Mouse (Mus musculus) midbrain, embryonic 12.5 days (tissue): ENCODE data around the gene Camkmt. TPM values are rescaled to one million over a fixed set of nuclear protein-coding genes. Genes with fewer than 3 reads are reported as not detected.

Experiments used
- ATAC-seq: fragments of 200-750 bp; cut with Nextera tagmentation; 2 replicates; pipeline ENCODE4 v1.8.0; 2017; ENCODE audit warnings: low read depth, moderate TSS enrichment, moderate library complexity; ENCODE audit not compliant: low FRiP score
- H3K27ac ChIP-seq: fragments of 300-500 bp; sonication (generic); replicated peaks from 2 replicates; pipeline ENCODE4 v1.5.1; 2016; ENCODE audit warnings: mild to moderate bottlenecking
- H3K27me3 ChIP-seq: fragments of 300-500 bp; sonication (generic); 2 replicates; pipeline ENCODE4 v1.6.1; 2016; ENCODE audit warnings: mild to moderate bottlenecking
- H3K36me3 ChIP-seq: fragments of 300-500 bp; sonication (generic); 2 replicates; pipeline ENCODE4 v1.6.1; 2016
- H3K4me1 ChIP-seq: fragments of 300-500 bp; sonication (generic); 2 replicates; pipeline ENCODE4 v1.6.1; 2016
- H3K4me2 ChIP-seq: fragments of 300-500 bp; sonication (generic); replicated peaks from 2 replicates; pipeline ENCODE4 v1.6.1; 2016; ENCODE audit warnings: mild to moderate bottlenecking, moderate library complexity
- H3K4me3 ChIP-seq: fragments of 300-500 bp; sonication (generic); 2 replicates; pipeline ENCODE4 v1.5.1; 2016; ENCODE audit warnings: mild to moderate bottlenecking
- H3K9ac ChIP-seq: fragments of 300-500 bp; sonication (generic); replicated peaks from 2 replicates; pipeline ENCODE4 v1.6.1; 2016; ENCODE audit warnings: mild to moderate bottlenecking, moderate library complexity
- H3K9me3 ChIP-seq: fragments of 300-500 bp; sonication (generic); 2 replicates; pipeline ENCODE4 v1.6.1; 2016; ENCODE audit warnings: mild to moderate bottlenecking
- WGBS: fragments of 180-500 bp; shearing (Covaris S2); methylation state at CpG from one replicate; pipeline ENCODE4 v1.1.7; 2016; 5-methylcytosine and 5-hydroxymethylcytosine counted together
- polyA plus RNA-seq: library from polyadenylated mRNA; unstranded; fragments of >200 nt; fragmentation: Nextera tagmentation; extraction: Ambion mirVana; gene quantifications from 2 replicates; pipeline ENCODE4 v1.2.1, GENCODE M21; 2016

The Camkmt gene
- polyA plus RNA-seq, 1 experiment from 2014 or later = 15.3 TPM

DNA sequence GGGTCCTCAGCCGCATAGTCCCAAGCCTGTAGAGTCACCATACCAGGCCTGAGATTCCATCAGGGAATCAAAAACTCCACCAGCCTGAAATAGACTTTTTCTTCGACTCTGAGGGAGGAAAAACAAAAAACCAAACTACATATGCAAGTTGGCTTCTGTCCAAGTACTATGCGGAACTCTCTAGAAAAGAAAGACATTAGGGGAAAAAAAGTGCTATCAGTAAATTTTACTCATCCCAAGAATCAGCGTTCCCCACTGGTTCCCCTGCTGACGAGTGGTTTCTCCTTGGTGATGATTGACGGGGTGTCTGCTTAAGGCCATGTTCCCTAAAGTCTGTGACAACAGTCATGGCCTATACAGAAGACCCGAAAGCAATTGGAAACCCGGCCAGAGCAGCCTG lies 352.7 kb downstream of the Camkmt start:
- peaks cover 77% of the 10 kb centered on the region for H3K27me3 ChIP-seq
- no peak overlapping the region for H3K9ac ChIP-seq
- no peak overlapping the region for H3K27ac ChIP-seq
- ATAC-seq = no peak
- H3K4me1 ChIP-seq = peaks cover 6% of the 10 kb centered on the region; the same call in 1 of the 2 replicates
- H3K9me3 ChIP-seq = no peaks in the 10 kb centered on the region
- H3K36me3 ChIP-seq = no peaks in the 10 kb centered on the region
- no peak overlapping the region for H3K4me3 ChIP-seq
- no peak overlapping the region for H3K4me2 ChIP-seq
- WGBS = 87% methylated on average over 8 of the region's 8 CpGs

GRCm38 (mm10) chr17:85454419-85454983 lies 364.1 kb downstream of the Camkmt start:
- ATAC-seq = peak; percentile 91
- whole genome bisulfite sequencing = 2% methylated on average over 23 of the region's 23 CpGs

DNA sequence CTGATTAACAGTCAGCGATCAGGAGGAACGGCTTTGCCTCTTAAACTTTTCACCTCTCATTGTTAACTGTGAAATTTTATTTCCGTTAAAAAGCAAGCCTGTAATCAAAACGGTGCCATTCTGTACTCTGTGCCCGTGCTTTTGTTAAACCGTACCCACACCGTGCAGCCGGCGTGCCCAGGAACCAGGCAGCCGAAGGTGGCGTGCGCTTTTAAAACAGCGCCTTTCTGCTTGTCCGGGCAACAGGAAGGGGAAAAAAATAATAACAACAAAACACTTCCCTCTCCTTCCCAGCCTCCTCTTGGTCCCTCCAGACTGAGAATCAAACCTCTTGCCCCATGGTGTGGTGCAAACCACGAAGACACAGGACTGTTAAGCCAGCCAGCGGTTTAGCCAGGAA lies 364.7 kb downstream of the Camkmt start:
- Histone ChIP-seq H3K9ac (no peak overlapping the region), H3K27me3 (peaks cover 92% of the 10 kb centered on the region), H3K4me1 (peaks cover 25% of the 10 kb centered on the region), H3K4me2 (peak overlapping the region; percentile 42), H3K9me3 (no peaks in the 10 kb centered on the region), H3K4me3 (no peak overlapping the region), H3K27ac (peak overlapping the region; percentile 49), H3K36me3 (no peaks in the 10 kb centered on the region)
- 0 out of 2 replicates have a peak, but pooled peaks have one; percentile 9 for ATAC-seq
- under 1% methylated on average over 16 of the region's 16 CpGs for WGBS

More at GRCm38 (mm10) chr17:85454419-85454983, 364.1 kb downstream of the Camkmt start:
- Histone ChIP-seq H3K4me1 (peaks cover 25% of the 10 kb centered on the region), H3K4me2 (peak overlapping the region; percentile 42), H3K9ac (peak overlapping the region; percentile 31; the same call in 1 of the 2 replicates), H3K27me3 (peaks cover 92% of the 10 kb centered on the region), H3K27ac (peak overlapping the region; percentile 71), H3K4me3 (peak overlapping the region; percentile 18), H3K36me3 (no peaks in the 10 kb centered on the region), H3K9me3 (no peaks in the 10 kb centered on the region)

DNA sequence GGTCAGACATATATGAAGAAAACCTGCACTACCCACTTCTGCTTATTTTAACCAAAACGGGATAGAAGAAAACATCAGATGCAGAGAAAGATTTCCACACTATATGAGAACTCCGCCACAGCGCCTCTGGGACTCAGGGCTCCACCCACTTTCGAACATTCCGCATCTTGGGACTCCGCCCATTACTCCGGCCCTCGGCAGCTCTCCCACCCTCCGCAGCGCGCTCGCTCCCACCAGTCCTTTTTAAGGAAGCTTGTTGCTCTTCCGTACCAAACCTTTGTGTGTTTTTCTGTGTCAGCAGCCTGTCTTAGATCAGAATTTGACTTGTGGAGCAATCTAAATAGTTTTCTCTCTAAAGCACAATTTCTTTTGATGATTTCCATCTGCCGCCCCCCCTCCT lies 367.7 kb downstream of the Camkmt start:
- H3K4me2 ChIP-seq = peak overlapping the region; percentile 28; the same call in 1 of the 2 replicates
- no peaks in the 10 kb centered on the region for H3K9me3 ChIP-seq
- H3K9ac ChIP-seq = no peak overlapping the region
- no peaks in the 10 kb centered on the region for H3K36me3 ChIP-seq
- H3K27ac ChIP-seq = no peak overlapping the region
- no peak overlapping the region for H3K4me3 ChIP-seq
- ATAC-seq = no peak
- H3K27me3 ChIP-seq = peaks cover 89% of the 10 kb centered on the region
- H3K4me1 ChIP-seq = peaks cover 30% of the 10 kb centered on the region
- WGBS = 2% methylated on average over 14 of the region's 14 CpGs

DNA sequence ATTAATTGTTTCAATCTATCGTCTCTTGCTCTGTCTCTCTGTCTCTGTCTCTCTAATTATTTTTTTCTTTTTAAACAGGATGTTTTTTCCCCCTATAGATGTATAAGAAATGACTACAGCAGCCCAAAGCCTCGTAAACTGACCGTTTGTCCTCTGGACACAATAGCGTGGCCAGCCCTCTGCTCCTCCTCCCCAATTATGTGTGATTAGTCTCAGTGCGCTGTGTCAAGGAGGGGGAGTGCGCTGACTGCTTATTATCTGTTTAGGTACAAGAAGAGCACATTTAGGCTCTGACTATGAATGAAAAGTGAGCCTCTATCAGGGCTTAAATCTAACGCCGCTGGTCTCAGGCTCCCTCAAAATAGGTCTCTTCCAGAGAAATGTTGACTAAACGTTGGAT lies 368.2 kb downstream of the Camkmt start:
- H3K36me3 ChIP-seq = no peaks in the 10 kb centered on the region
- 4% methylated on average over 9 of the region's 9 CpGs for WGBS
- no peak for ATAC-seq
- no peak overlapping the region for H3K9ac ChIP-seq
- no peak overlapping the region for H3K4me3 ChIP-seq
- no peak overlapping the region for H3K4me2 ChIP-seq
- no peaks in the 10 kb centered on the region for H3K9me3 ChIP-seq
- H3K4me1 ChIP-seq = peaks cover 33% of the 10 kb centered on the region
- H3K27me3 ChIP-seq = peaks cover 89% of the 10 kb centered on the region
- H3K27ac ChIP-seq = no peak overlapping the region

DNA sequence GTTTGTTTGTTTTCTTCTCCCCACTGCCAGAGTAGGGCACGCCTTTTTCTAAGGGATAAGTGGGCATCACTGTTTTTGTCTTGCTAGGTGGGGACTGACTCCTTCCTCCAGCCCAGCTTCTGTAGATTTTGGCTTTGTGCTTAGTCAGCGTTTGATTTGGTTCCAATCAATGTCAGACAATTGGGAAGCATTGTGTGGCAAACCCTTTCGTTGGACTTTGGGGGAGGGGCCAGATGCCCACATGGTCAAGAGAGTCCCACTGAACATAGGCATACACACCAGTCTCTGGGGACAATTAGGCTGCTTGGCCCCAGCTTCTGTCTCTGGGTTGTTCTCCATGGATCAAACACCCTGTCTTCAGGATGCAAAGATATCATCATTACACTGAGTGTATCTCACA lies 371.2 kb downstream of the Camkmt start:
- Histone ChIP-seq H3K9me3 (no peaks in the 10 kb centered on the region), H3K4me1 (peaks cover 39% of the 10 kb centered on the region), H3K27ac (no peak overlapping the region), H3K4me2 (no peak overlapping the region), H3K9ac (no peak overlapping the region), H3K36me3 (no peaks in the 10 kb centered on the region), H3K27me3 (peaks cover 93% of the 10 kb centered on the region), H3K4me3 (no peak overlapping the region)
- 34% methylated on average over 3 of the region's 3 CpGs for WGBS
- ATAC-seq = no peak

GRCm38 (mm10) chr17:85463497-85464392 lies 373.4 kb downstream of the Camkmt start:
- 9% methylated on average over 22 of the region's 22 CpGs for WGBS
- peak overlapping the region; percentile 42 for H3K4me2 ChIP-seq
- H3K9ac ChIP-seq = no peak overlapping the region
- H3K4me1 ChIP-seq = peaks cover 32% of the 10 kb centered on the region
- no peak for ATAC-seq
- H3K4me3 ChIP-seq = no peak overlapping the region
- 0 out of 2 replicates have a peak overlapping the region, but pooled peaks have one; percentile 7 for H3K27ac ChIP-seq
- H3K36me3 ChIP-seq = no peaks in the 10 kb centered on the region
- peaks cover 96% of the 10 kb centered on the region for H3K27me3 ChIP-seq
- H3K9me3 ChIP-seq = no peaks in the 10 kb centered on the region

DNA sequence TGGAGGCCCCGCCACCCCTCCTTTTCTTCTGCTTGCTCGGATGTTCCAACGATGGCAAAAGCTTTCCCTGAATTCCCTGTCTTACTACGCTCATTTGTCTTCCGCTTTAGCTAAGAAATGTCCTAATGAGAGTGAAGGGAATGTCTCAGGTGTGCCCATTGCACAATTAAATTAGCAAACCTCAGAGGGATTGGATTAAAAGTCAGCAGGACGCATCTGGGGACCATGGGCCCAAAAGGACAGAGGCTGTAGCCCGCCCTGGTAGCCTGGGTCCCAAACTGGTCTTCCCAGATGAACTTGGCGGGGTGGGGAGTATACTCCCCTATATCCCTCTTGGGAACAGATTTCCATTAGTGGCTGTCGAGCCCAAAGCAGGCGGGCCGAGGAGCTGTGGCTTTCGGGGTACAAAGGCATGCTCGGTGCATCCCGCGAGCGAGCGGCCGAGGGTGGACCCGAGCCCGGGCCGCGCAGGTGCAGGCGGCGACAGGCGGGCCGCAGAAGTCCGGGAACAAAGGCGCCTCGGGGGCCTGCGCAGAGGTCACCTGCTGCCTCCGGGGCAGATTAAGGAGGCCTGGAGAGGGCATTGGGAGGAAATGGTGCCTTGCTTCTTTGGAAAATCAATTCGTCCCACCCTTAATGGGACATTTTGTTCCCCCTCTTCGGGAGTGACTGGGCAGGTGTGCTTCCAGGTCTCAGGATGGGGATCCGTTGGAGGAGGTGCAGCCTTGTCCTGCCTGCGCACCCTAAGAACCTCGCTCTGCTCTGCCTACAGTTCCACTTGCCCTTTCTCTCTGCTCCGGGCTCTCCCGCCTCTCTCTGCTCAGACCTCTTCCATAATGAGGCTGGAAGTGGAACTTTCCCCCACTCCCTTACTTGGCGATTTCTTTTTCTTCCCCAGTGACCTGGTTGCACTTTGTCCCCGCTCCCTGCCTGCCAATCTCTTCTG lies 374.4 kb downstream of the Camkmt start:
- 1% methylated on average over 40 of the region's 40 CpGs for WGBS
- Histone ChIP-seq H3K9ac (0 out of 2 replicates have a peak overlapping the region, but pooled peaks have one; percentile 8), H3K9me3 (peaks cover 2% of the 10 kb centered on the region; the same call in 1 of the 2 replicates), H3K4me2 (peak overlapping the region; percentile 42), H3K4me3 (peak overlapping the region; percentile 22), H3K4me1 (peaks cover 31% of the 10 kb centered on the region), H3K27me3 (peaks cover 97% of the 10 kb centered on the region), H3K36me3 (no peaks in the 10 kb centered on the region), H3K27ac (0 out of 2 replicates have a peak overlapping the region, but pooled peaks have one; percentile 20)
- ATAC-seq = peak; percentile 75

- Histone ChIP-seq H3K27me3 (peaks cover 100% of the 10 kb centered on the region), H3K4me2 (no peak overlapping the region), H3K9me3 (peaks cover 5% of the 10 kb centered on the region; the same call in 1 of the 2 replicates), H3K36me3 (no peaks in the 10 kb centered on the region), H3K4me3 (no peak overlapping the region), H3K9ac (no peak overlapping the region), H3K27ac (no peak overlapping the region), H3K4me1 (peaks cover 29% of the 10 kb centered on the region)
- 78% methylated on average over 4 of the region's 4 CpGs for WGBS
- ATAC-seq = no peak
Measured at GRCm38 (mm10) chr17:85469776-85470175, 379.4 kb downstream of the Camkmt start.

DNA sequence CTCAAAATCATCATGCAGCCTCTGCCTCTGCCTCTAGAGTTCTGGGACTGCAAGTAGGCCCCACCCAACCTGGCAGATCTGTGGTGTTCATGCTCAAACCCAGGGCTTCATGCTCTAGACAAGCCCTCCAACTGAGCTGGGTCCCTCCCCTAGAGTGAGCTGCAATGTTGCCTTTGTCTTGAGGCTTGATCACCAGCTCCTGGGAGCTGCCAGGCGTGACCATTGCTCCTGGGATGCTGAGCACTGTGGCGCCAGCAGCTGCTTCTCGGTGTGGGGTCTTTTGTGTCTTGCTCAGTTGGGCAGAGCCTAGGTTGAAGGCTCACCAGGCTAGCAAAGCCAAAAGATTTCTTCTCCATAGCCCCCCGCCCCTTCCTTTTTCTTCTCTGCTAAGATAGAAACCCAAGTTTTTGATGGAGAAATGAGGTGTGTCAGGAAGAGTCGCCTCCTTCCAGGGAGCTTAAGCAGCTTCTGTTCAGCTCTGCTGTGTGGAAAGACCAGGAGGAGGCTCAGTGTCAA lies 382.4 kb downstream of the Camkmt start:
- peak; percentile 44; the same call in 1 of the 2 replicates for ATAC-seq
- H3K4me3 ChIP-seq = no peak overlapping the region
- no peaks in the 10 kb centered on the region for H3K36me3 ChIP-seq
- no peak overlapping the region for H3K27ac ChIP-seq
- peaks cover 18% of the 10 kb centered on the region for H3K4me1 ChIP-seq
- no peak overlapping the region for H3K4me2 ChIP-seq
- no peak overlapping the region for H3K9ac ChIP-seq
- peaks cover 92% of the 10 kb centered on the region for H3K27me3 ChIP-seq
- WGBS = 2% methylated on average over 5 of the region's 5 CpGs
- H3K9me3 ChIP-seq = peaks cover 5% of the 10 kb centered on the region; the same call in 1 of the 2 replicates

DNA sequence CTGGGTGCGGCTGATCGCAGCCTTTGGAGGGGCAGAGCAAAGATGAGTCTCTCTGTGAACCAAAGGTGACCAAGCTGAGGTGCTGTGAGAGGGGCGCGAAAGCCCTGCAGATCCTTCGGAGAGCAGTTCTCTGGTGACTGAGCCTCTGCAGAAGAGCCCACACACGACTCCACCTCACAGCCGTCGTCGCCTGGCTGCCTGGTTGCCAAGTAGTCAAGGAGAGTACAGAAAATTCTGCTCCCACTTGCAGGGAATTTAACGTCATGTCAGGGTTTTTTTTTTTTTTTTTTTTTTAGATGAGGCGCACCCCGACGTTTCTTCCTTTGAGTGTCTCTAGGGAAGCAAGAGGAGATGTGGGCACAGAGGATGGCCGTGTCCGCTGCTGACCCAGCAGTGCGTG lies 382.9 kb downstream of the Camkmt start:
- H3K27ac ChIP-seq = no peak overlapping the region
- no peak overlapping the region for H3K4me2 ChIP-seq
- peaks cover 91% of the 10 kb centered on the region for H3K27me3 ChIP-seq
- no peak for ATAC-seq
- no peak overlapping the region for H3K4me3 ChIP-seq
- peaks cover 5% of the 10 kb centered on the region; the same call in 1 of the 2 replicates for H3K9me3 ChIP-seq
- H3K4me1 ChIP-seq = peaks cover 18% of the 10 kb centered on the region
- H3K36me3 ChIP-seq = no peaks in the 10 kb centered on the region
- no peak overlapping the region for H3K9ac ChIP-seq
- WGBS = 2% methylated on average over 16 of the region's 16 CpGs
